Mouse (Mus musculus) stomach, postnatal 0 days (tissue): ENCODE results near the gene Synpr.

Source experiments
- CTCF ChIP-seq: IDR thresholded peaks from 2 replicates; pipeline ENCODE4 v1.5.1; 2016; ENCODE audit warnings: antibody characterized with exemption, low read depth, mild to moderate bottlenecking, moderate library complexity
- EP300 ChIP-seq: optimal IDR thresholded peaks from 2 replicates; pipeline ENCODE3; 2016; ENCODE audit warnings: antibody characterized with exemption

GRCm38 (mm10) chr14:13567996-13568395 is 283.4 kb downstream of the Synpr start:
- no peak for TF ChIP-seq CTCF
- no peak for TF ChIP-seq EP300
